Mouse (Mus musculus): Measurements from ENCODE around the gene Dydc2.

The Dydc2 gene

DNA sequence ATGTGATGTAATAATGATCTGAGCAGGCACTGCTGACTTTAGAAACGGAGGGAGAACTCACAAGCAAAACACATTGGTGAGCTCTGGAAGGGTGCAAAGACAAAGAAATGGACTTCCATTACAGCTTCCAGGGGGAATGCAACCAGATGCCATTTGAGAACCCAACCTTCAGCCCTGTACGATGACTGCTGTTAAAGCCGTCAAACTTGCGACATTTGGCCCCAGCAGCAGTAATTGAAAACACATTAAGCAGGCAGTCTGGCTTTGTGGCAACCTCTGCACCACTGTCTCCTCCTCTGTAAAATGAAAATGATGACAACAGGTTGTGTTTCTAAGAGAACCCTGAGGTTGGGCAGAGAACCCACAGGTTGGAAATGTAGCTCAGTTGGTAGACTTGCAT lies 68.2 kb downstream of the Dydc2 start:
- no peak for DNase-seq (ENCODE audit: low spot score in 2 of 2)

- DNase-seq (ENCODE audit: low spot score in 2 of 2): no peak
These were observed 68.9 kb downstream of the Dydc2 start for GRCm38 (mm10) chr14:40999904-41000645.
